Mouse (Mus musculus) stomach, postnatal 0 days (tissue): Measurements from ENCODE around the gene Psmd3.

Source experiments
- CTCF ChIP-seq: IDR thresholded peaks from 2 replicates; pipeline ENCODE4 v1.5.1; 2016; ENCODE audit warnings: antibody characterized with exemption, low read depth, mild to moderate bottlenecking, moderate library complexity
- EP300 ChIP-seq: optimal IDR thresholded peaks from 2 replicates; pipeline ENCODE3; 2016; ENCODE audit warnings: antibody characterized with exemption

DNA sequence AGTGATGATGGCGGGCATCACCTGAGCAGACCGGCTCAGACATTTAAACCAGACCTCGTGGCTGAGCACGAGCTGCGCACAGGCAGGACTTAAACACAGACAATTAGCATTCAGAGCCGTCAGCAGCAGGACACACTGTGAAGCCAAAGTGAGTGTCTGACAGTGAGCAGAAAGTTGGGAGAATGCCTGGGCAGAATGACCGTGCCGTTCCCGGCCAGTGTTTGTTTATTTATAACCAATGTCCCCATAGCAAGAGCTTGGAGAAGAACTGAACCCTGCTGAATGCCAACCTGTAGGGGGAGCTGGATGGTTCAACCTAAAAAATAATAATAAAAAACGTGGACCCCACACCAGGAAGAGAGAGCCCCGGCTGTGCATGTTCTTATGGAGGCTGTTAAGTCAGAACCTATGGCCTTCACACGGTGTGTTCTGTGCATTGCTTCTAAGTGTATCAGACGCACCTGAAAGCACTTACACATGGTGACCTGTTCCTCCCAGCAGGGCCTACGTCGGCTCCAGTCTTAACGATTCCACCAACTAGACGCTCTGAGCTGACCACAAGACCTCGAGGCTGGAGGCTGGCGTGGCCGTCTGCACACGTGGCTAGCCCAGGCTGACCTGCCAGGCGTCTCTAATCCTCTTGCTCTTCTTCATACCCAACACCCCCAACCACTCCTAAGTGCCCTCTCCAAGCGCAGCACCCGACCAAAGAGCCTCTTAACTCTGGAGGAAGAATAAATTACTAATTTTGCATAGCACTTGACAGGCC lies 39.3 kb downstream of the Psmd3 start:
- TF ChIP-seq CTCF (peak; percentile 78), EP300 (no peak)
